Mouse (Mus musculus) midbrain, postnatal 0 days (tissue): ENCODE results near the gene Hist1h2bb. TPM values are rescaled to one million over a fixed set of nuclear protein-coding genes. Genes with fewer than 3 reads are reported as not detected.
"Not testable (repeated sequence)": the region's sequence is repeated elsewhere in the genome, so short reads cannot be mapped to it uniquely, and the experiment has no call there.

Experiments
- ATAC-seq: fragments of 200-750 bp; cut with Nextera tagmentation; 2 replicates; pipeline ENCODE4 v1.8.0; 2017; ENCODE audit warnings: moderate number of reproducible peaks, mild to moderate bottlenecking, moderate TSS enrichment, moderate library complexity; ENCODE audit not compliant: low FRiP score
- DNase-seq: peaks from one replicate; pipeline ENCODE4 v3.0.0-alpha.2; 2015; ENCODE audit warnings: low spot score
- H3K27ac ChIP-seq: fragments of 300-500 bp; sonication (generic); 2 replicates; pipeline ENCODE4 v1.5.1; 2014; ENCODE audit warnings: low read depth, mild to moderate bottlenecking, low read length, mixed read lengths
- H3K27me3 ChIP-seq: fragments of 300-500 bp; sonication (generic); 2 replicates; pipeline ENCODE4 v1.6.1; 2014; ENCODE audit warnings: low read length, control low read depth, mixed read lengths; ENCODE audit not compliant: insufficient read depth
- H3K36me3 ChIP-seq: fragments of 300-500 bp; sonication (generic); 2 replicates; pipeline ENCODE4 v1.6.1; 2014; ENCODE audit warnings: low read length, control low read depth, mixed read lengths; ENCODE audit not compliant: insufficient read depth
- H3K4me1 ChIP-seq: fragments of 300-500 bp; sonication (generic); 2 replicates; pipeline ENCODE4 v1.6.1; 2014; ENCODE audit warnings: mild to moderate bottlenecking, control low read depth, antibody characterized with exemption, low read length, mixed read lengths; ENCODE audit not compliant: insufficient read depth
- H3K4me2 ChIP-seq: fragments of 300-500 bp; sonication (generic); 2 replicates; pipeline ENCODE4 v1.6.1; 2014; ENCODE audit warnings: low read depth, mild to moderate bottlenecking, low read length, mixed read lengths; ENCODE audit not compliant: poor library complexity, severe bottlenecking
- H3K4me3 ChIP-seq: fragments of 300-500 bp; sonication (generic); 2 replicates; pipeline ENCODE4 v1.5.1; 2014; ENCODE audit warnings: low read depth, mild to moderate bottlenecking, low read length, moderate library complexity
- H3K9ac ChIP-seq: fragments of 300-500 bp; sonication (generic); replicated peaks from 2 replicates; pipeline ENCODE4 v1.6.1; 2014; ENCODE audit warnings: mild to moderate bottlenecking, low read length, moderate library complexity, mixed read lengths; ENCODE audit not compliant: poor library complexity, severe bottlenecking
- H3K9me3 ChIP-seq: fragments of 300-500 bp; sonication (generic); 2 replicates; pipeline ENCODE4 v1.6.1; 2016; ENCODE audit warnings: low read length, control low read depth
- CTCF ChIP-seq: IDR thresholded peaks from 2 replicates; pipeline ENCODE4 v1.5.1; 2016; ENCODE audit warnings: antibody characterized with exemption, mild to moderate bottlenecking
- WGBS: fragments of 180-500 bp; shearing (Covaris S2); extraction: QIAGEN DNeasy Blood & Tissue Kit; methylation state at CpG from one replicate; pipeline ENCODE4 v1.1.7; 2014; 5-methylcytosine and 5-hydroxymethylcytosine counted together
- polyA plus RNA-seq: library from polyadenylated mRNA; unstranded; fragments of >200 nt; fragmentation: Nextera tagmentation; extraction: Ambion mirVana; gene quantifications from 2 replicates; pipeline ENCODE4 v1.2.1, GENCODE M21; 2015
- total RNA-seq: library from RNA; depleted of rRNA; stranded (reverse); fragments of >200 nt; gene quantifications from 2 replicates; pipeline ENCODE4 v1.2.3, GENCODE M21; 2014

Gene Hist1h2bb
- total and polyA plus RNA-seq, 2 experiments from 2014 or later: 821 TPM; not detected in 1

DNA sequence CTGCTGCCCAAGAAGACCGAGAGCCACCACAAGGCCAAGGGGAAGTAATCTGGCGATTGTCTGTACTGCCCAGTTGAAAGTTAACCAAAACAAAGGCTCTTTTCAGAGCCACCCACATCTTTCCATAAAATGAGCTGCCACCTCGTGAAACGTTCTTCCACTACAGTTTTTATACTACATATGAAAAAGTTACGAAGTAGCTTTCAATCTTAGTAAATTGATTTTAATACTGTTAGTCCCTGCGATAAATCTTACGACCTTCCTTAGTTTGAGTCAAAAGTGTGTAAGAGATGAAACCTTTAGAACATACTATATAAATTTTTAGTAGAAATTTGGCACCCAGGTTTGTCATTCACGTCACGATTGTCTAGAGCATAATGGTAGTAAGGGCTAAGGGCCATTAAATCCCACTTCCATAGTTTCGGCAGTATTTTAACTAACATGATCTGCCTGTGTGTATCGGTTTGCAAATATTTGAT is 5.0 kb downstream of the Hist1h2bb start:
- ATAC-seq: no peak
- WGBS: under 1% methylated on average over 11 of the region's 11 CpGs

DNA sequence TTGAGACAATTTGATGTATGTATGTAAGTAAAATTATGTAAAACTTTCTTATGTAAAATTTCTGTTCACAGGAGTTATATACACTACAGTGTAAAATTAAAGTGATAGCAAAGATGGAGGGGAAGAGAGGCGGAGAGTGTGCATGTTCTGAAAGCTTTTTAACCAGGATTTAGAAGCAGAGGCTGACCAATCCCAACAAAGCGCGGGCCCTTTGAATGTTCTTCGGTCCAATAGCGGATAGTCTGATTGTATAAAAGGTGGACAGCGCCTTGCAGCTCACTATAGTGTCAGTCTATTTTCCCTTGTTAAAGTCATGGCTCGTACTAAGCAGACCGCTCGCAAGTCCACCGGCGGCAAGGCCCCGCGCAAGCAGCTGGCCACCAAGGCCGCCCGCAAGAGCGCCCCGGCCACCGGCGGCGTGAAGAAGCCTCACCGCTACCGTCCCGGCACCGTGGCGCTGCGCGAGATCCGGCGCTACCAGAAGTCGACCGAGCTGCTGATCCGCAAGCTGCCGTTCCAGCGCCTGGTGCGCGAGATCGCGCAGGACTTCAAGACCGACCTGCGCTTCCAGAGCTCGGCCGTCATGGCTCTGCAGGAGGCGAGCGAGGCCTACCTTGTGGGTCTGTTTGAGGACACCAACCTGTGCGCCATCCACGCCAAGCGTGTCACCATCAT is 5.7 kb downstream of the Hist1h2bb start, which contains the start of gene Hist1h3b:
TSS of gene Hist1h3b (plus strand) at position 201 of the 675 bp plus-strand sequence.
- ATAC-seq (peak; percentile 75), DNase-seq (peak; percentile 97)
- 1% methylated on average over 14 of the region's 47 CpGs for WGBS
- H3K9ac ChIP-seq: 0 out of 2 replicates have a peak within 1 kb of the TSS, but pooled peaks have one; percentile 36
- not testable (repeated sequence) for H3K36me3 ChIP-seq, H3K9me3 ChIP-seq, H3K4me1 ChIP-seq, H3K27me3 ChIP-seq
- peak within 1 kb of the TSS; percentile 68 for H3K4me2 ChIP-seq
- H3K27ac ChIP-seq: peak within 1 kb of the TSS; percentile 83
- peak within 1 kb of the TSS; percentile 41 for H3K4me3 ChIP-seq

More for the DNA sequence above, 5.0 kb downstream of the Hist1h2bb start:
- TF ChIP-seq CTCF: no peak
- Histone ChIP-seq H3K4me2 (peak overlapping the region; percentile 68), H3K9me3 (no peaks in the 10 kb centered on the region), H3K9ac (no peak overlapping the region), H3K27me3 (no peaks in the 10 kb centered on the region), H3K4me1 (no peaks in the 10 kb centered on the region), H3K4me3 (peak overlapping the region; percentile 41), H3K27ac (peak overlapping the region; percentile 47; the same call in 1 of the 2 replicates), H3K36me3 (no peaks in the 10 kb centered on the region)
- no peak for DNase-seq

DNA sequence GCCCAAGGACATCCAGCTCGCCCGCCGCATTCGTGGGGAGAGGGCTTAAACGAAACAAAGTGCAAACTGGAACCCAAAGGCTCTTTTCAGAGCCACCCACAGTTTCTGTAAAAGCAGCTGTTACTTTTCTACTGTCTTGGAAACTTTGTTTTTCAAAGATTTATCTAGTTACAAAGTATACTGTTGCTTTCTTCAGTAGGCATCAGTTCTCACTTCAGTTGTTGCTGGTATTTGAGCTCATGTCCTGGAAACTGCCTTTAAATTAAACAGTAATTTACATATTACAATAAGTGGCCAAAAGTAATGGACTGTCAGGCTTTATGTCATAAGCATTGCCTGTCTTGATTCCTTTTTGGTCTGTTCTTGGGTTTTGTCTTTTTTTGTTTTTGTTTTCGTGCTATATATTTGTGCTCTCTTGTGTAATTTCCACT is 6.2 kb downstream of the Hist1h2bb start:
- peaks cover 4% of the 10 kb centered on the region; the same call in 1 of the 2 replicates for H3K4me1 ChIP-seq
- WGBS: 2% methylated on average over 6 of the region's 6 CpGs
- H3K27ac ChIP-seq: no peak overlapping the region
- peak overlapping the region; percentile 36; the same call in 1 of the 2 replicates for H3K4me2 ChIP-seq
- no peak for TF ChIP-seq CTCF
- DNase-seq: no peak
- no peaks in the 10 kb centered on the region for H3K36me3 ChIP-seq
- ATAC-seq: no peak
- H3K27me3 ChIP-seq: no peaks in the 10 kb centered on the region
- no peak overlapping the region for H3K9ac ChIP-seq
- H3K4me3 ChIP-seq: no peak overlapping the region
- no peaks in the 10 kb centered on the region for H3K9me3 ChIP-seq

DNA sequence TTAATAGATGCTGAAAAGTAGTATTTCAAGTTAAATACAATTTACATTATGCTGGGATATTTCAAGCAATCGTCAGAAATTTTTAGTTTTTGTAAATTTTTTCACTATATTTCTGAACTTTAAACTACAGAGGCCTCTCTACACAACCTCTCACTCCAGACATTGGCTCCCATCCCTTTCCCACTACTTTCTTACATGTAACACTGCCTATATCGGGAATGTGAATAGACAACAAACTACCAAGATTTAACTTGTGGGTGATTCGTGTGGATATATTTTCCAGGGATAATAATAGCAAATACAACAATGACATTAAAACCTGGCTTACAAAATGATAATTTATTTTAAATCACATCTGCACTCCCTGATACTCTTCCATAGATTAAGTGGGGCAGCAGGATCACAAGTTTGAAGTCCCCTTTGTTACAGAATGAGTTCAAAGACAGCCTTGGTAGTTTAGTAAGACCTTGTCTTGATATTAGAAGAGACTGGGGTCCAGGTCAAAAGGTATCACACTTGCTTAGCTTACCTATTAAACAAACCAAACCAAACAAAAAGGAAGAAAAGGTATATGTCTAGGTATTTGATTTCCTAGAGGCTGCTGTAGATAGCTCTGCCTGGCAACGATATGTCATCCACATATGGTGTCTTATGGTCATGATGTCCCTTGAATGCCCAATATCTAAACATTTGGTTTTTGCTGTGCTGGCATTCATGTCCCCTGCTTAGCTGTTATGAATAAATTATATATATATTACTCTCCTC is 7.0 kb downstream of the Hist1h2bb start:
- H3K27me3 ChIP-seq: no peaks in the 10 kb centered on the region
- WGBS: 53% methylated on average over 4 of the region's 4 CpGs
- H3K4me3 ChIP-seq: no peak overlapping the region
- peaks cover 4% of the 10 kb centered on the region; the same call in 1 of the 2 replicates for H3K4me1 ChIP-seq
- no peak overlapping the region for H3K4me2 ChIP-seq
- no peak overlapping the region for H3K27ac ChIP-seq
- H3K9ac ChIP-seq: no peak overlapping the region
- DNase-seq (no peak), ATAC-seq (no peak)
- no peak for TF ChIP-seq CTCF
- no peaks in the 10 kb centered on the region for H3K36me3 ChIP-seq
- H3K9me3 ChIP-seq: no peaks in the 10 kb centered on the region

DNA sequence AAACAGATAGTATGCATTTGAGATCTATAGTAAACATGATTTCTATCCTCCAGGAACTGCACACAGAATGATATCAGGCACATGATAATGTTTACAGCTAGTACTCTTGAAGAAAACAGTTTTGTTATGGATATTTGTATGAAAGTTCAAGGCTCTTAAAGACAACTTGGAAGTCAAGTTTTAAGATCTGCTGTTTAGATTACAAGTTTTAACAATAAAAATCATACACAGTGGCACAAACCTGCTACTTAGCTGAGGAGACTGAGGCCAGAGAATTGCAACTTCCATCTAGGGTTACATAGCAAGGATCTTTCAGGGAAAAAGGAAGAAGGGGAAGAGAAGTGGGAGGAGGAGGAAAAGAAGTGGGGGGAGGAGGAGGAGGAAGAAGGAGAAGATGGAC is 8.5 kb downstream of the Hist1h2bb start:
- no peaks in the 10 kb centered on the region for H3K36me3 ChIP-seq
- H3K4me3 ChIP-seq: no peak overlapping the region
- ATAC-seq (no peak), DNase-seq (no peak)
- no peaks in the 10 kb centered on the region for H3K9me3 ChIP-seq
- no peak overlapping the region for H3K4me2 ChIP-seq
- peaks cover 4% of the 10 kb centered on the region; the same call in 1 of the 2 replicates for H3K4me1 ChIP-seq
- TF ChIP-seq CTCF: no peak
- no peak overlapping the region for H3K9ac ChIP-seq
- no peaks in the 10 kb centered on the region for H3K27me3 ChIP-seq
- H3K27ac ChIP-seq: no peak overlapping the region

DNA sequence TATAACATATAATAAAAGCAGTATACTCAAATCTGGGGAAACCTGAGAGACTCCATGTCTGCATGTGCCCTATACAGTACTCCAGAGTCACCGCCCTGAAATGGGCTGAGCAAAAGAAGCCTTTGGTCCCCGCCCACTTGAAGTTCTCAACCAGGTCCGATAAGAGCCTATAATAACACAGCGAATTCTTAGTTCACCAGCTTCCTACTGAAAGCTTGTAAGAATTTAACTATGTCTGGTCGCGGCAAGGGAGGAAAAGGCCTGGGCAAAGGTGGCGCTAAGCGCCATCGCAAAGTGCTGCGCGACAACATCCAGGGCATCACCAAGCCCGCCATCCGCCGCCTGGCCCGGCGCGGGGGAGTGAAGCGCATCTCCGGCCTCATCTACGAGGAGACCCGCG is 10.3 kb downstream of the Hist1h2bb start, which contains the start of gene Hist1h4b:
TSS of gene Hist1h4b (plus strand) at position 224 of the 400 bp plus-strand sequence.
- no peaks in the 10 kb centered on the region for H3K9me3 ChIP-seq
- WGBS: under 1% methylated on average over 11 of the region's 22 CpGs
- DNase-seq (peak; percentile 97), ATAC-seq (peak; percentile 71)
- H3K27ac ChIP-seq: peak within 1 kb of the TSS; percentile 70
- no peaks in the 10 kb centered on the region for H3K36me3 ChIP-seq
- peak within 1 kb of the TSS; percentile 37 for H3K4me3 ChIP-seq
- no peak; the same call in 1 of the 2 replicates for TF ChIP-seq CTCF
- H3K4me1 ChIP-seq: peaks cover 4% of the 10 kb centered on the region; the same call in 1 of the 2 replicates
- H3K4me2 ChIP-seq: peak within 1 kb of the TSS; percentile 57
- peak within 1 kb of the TSS; percentile 33 for H3K9ac ChIP-seq
- H3K27me3 ChIP-seq: no peaks in the 10 kb centered on the region
